Mouse (Mus musculus): ENCODE measurements around the gene Ephb2. TPM values are rescaled to one million over a fixed set of nuclear protein-coding genes. Genes with fewer than 3 reads are reported as not detected.

Ephb2 gene
- total RNA-seq, 2 experiments from 2014 or later: 31.6 to 32.7 TPM

GRCm38 (mm10) chr4:136748842-136749392 is 86.9 kb downstream of the Ephb2 start:
- no peak for DNase-seq (ENCODE audit: low spot score in 2 of 2)
- intact Hi-C loops (cut with DNase I): no loop called here

DNA sequence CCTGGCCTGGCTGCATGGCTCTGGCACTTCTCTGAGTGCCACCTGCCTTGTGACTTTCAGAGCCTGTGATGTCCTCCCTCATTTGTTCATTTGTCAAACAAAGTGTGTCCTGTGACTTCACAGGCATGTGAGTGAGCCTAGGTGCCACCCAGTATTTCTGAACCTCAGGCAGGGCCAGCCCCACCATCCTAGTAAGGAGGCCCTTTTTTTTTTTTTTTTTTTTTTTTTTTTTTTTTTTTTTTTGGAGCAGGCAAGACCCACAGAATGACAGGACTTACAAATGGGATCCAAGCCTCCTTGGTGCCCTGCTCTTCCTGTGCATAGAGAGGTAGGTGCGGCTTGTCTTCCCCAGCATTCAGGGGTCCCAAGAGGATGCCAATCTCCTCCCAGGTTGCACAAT is 89.3 kb downstream of the Ephb2 start:
- intact Hi-C loops (cut with DNase I): no loop called here
- no peak for DNase-seq (ENCODE audit: low spot score in 2 of 2)

DNA sequence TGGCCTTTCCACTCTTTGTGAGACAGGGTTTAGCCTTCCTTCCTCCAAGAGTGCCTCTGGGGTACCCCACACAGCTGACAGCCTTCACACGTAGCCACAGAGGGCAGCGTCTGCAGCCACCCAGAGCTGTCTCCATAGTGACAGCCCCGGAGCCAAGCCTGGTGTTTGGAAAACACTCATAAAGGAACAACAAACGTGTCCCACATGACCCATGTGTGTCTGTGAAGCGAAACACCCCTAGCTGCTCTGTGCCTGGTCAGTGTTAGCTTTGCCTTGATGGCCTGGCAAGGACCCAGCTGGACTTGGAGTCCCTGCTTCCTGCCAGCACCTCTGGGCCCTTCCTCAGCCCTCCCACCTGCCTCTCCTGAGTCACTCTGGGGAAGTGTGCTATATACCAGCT is 93.1 kb downstream of the Ephb2 start:
- DNase-seq (ENCODE audit: low spot score in 2 of 2): no peak
- intact Hi-C loops (cut with DNase I): loop anchor here (5.0 kb wide), 2 partner anchors 45 to 95 kb away; partner anchors contain the start of gene Ephb2

- intact Hi-C loops (cut with DNase I): loop anchor here (5.0 kb wide), 2 partner anchors 45 to 95 kb away; partner anchors contain the start of gene Ephb2
- DNase-seq (ENCODE audit: low spot score in 2 of 2): peak; percentile 87 to 93
Measured at GRCm38 (mm10) chr4:136741840-136742239, 93.9 kb downstream of the Ephb2 start.

- intact Hi-C loops (cut with DNase I): loop anchor here (5.0 kb wide), 2 partner anchors 46 to 96 kb away; partner anchors contain the start of gene Ephb2
- DNase-seq (ENCODE audit: low spot score in 2 of 2): no peak
Measured at GRCm38 (mm10) chr4:136740963-136741362, 94.8 kb downstream of the Ephb2 start.

DNA sequence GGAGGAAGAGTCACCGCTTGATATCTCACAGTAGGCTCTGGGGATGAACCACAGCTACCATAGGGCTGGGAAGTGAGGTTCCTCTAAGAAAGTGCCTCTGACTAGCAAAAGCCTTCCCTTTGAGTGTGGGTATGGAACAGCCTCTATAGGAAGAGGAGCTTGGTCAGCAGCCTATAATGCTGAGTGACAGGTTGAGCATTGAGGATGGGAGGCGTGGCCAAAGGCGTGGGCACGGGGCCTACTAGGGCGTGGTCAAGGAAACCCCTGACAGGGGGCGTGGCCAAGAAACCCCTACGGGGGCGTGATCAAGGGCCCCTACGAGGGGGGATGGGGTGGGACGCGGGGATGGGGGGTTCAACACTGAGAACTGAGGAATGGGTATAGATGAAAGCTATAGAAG is 96.6 kb downstream of the Ephb2 start:
- intact Hi-C loops (cut with DNase I): no loop called here
- DNase-seq (ENCODE audit: low spot score in 2 of 2): no peak

- no peak for DNase-seq (ENCODE audit: low spot score in 2 of 2)
- intact Hi-C loops (cut with DNase I): no loop called here
Measured at GRCm38 (mm10) chr4:136738291-136738690, 97.5 kb downstream of the Ephb2 start.

- intact Hi-C loops (cut with DNase I): no loop called here
- no peak for DNase-seq (ENCODE audit: low spot score in 2 of 2)
Measured at GRCm38 (mm10) chr4:136735856-136736255, 99.9 kb downstream of the Ephb2 start.

DNA sequence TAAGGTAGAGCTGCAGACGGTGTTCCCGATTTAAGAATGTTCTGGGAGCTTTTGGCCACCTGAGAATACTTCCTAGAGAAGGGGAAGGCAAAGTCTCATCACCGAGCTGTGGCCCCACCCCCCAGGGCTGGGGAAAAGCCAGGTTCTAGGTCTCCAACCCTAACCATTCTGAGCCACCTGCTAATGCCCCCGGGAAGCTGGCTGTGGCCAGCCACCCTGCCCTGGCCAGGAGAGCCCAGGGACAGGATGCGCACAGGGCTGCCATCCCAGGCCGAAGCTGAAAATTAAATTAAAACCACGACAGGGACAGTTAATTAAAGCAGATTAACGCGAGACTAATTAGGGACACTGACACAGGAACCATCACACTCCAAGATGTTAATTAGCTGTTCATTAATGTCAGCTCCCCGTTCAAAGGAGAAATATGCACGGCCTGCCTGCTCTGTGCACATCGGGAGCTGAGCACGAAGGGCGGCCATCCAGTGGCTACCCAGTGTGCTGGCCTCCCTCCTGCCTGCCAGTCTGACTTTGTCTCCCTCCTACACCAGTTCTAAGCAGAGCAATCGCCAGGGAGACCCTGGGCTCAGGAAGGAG is 101.5 kb downstream of the Ephb2 start:
- intact Hi-C loops (cut with DNase I): no loop called here
- DNase-seq (ENCODE audit: low spot score in 2 of 2): no peak

DNA sequence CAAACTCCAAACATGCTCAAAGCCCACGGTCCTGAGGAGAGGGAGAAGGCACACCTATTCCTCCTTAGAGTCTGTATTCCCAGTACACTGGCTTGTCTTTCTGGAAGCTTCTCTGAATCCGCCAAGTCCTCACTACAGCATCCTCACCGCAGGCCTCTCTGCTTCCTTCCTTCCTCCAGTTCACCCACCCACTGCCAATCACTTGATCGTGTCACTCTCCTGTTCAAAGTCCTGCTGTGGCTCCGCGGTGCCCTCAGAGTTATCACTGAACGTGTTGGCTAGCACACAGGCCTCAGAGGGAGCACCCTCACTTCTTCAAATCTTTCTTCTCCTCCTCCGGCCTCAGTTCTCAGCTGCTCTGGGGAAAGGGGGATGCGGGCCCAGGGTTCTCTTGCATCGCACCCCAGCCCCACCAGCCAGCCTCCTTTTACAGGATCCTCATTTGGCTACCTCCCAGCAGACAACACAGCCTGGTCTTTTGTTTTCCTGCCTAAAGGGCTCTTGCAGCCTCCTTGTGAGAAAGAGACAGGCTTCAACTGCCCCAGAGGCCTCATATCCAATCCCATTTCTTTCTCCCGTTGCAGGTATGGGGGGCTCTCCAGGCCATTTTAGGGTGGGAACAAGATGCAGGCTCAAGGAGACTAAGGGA is 102.4 kb downstream of the Ephb2 start:
- intact Hi-C loops (cut with DNase I): no loop called here
- no peak for DNase-seq (ENCODE audit: low spot score in 2 of 2)

DNA sequence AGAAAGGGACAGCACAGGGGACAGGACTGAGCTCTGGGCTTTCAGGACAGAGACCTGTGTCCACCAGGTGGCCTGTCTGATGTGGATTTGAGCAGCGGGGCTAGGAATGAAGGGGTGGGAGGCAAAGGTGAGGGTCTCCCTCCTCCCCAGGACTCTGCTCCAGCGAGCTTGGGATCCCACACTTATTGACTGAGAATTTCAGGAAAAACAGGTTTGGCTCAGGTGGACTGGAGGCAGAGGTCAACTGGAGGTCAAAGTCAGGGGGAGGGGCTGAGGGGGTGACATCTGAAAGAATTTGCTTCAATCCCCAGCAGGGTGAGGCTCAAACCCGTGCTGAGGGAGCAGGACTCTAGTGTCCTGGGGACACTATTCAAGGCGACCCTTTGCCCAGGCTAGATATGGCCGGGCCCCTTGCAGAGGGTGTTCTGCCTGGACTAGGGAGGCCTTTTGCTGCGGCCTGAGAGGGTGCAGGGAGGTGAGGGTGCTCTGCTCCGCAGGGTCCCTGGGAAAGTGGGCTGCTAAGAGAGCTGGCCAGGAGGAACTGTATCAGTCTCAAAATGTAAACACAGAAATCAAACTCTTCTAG is 103.2 kb downstream of the Ephb2 start:
- no peak for DNase-seq (ENCODE audit: low spot score in 2 of 2)
- intact Hi-C loops (cut with DNase I): no loop called here

DNA sequence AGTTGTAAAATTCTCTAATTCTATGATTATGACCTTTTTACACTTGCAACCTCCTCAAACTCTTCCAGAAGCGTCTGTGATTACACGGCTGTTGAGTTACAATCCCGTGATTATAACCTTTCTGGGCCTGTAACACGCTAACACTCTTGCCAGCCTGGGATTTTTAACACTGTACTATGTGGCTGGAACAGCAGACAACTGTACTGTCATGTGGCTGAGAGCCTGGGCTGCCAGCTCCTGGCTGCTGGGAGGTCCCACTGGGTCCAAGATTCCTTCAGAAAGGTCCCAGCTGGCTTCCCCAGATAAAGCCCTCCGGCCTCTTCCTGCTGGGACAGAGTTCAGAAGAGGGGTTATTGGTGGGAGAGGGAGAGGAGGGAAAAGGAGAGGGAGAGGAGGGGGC is 104.0 kb downstream of the Ephb2 start:
- intact Hi-C loops (cut with DNase I): no loop called here
- no peak for DNase-seq (ENCODE audit: low spot score in 2 of 2)

DNA sequence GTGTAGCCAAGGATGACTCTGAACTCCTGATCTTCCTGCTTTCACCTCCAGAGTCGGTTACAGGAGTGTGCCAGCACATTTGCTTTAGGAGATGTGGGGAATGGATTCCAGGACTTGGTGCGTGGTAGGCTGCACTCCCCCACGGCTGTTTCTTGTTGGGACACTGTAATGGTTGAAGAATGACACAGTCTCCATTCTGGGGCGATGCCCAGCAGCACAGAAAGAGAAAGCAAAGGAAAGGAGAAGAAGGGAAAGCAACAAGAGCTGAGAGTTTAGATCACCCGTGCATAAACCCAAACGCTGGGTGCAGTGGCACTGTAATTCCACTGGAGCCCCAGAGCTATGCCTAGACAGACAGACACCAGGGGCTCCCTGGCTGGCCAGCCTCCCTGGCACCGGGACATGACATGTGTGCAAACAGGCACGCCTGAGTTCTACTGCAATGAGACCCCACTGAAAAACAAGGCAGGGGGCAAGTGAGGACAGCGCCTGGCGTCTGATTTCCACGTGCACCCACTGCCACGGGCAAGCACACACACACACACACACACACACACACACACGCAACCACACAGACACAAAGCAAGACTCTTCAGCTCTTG is 104.7 kb downstream of the Ephb2 start:
- intact Hi-C loops (cut with DNase I): no loop called here
- peak in 1 of 2 experiments; percentile 46 for DNase-seq (ENCODE audit: low spot score in 2 of 2)

- DNase-seq (ENCODE audit: low spot score in 2 of 2): no peak
Measured at GRCm38 (mm10) chr4:136730501-136730900, 105.3 kb downstream of the Ephb2 start.

DNA sequence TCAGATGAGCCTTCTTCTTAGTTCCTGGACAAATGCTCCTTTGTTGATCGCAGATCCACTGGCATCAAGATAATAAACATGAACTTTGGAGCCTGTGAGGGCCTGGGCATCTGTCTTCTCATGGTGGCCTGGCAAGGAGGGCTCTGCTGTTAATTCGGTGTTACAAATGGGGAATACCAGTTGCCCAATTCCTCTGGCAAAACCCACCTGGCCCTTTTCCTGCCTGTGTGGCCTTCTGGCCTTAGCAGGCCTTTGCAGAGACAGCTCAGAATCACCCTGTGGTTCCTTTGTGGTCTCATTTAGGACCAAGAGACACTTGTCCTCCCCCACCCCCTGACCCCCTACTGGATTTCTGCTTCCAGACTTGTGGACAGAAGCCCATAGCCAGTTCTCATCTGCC is 106.2 kb downstream of the Ephb2 start:
- intact Hi-C loops (cut with DNase I): no loop called here

More at GRCm38 (mm10) chr4:136730501-136730900, 105.3 kb downstream of the Ephb2 start:
- intact Hi-C loops (cut with DNase I): no loop called here

GRCm38 (mm10) chr4:136726941-136727340 is 108.8 kb downstream of the Ephb2 start:
- intact Hi-C loops (cut with DNase I): no loop called here
- no peak for DNase-seq (ENCODE audit: low spot score in 2 of 2)

More for the DNA sequence above, 106.2 kb downstream of the Ephb2 start:
- DNase-seq (ENCODE audit: low spot score in 2 of 2): no peak

DNA sequence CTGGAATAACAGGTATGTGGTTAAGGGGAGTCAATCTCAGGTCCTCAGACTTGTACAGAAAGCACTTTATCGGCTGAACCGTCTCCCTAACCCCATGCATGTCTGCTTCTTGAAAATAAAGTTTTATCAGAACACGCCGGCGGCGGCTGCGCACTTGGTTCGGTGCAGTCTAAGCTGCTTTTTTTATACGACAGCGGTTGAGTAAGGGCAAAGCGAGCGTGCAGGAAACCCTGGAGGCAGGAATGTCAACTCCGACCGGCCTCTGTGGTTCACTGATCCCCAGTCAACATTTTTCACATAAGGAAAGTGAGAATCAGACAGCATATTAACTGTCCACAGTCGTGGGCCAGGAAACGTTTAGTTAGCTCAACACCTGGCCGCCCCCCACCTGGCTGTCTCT is 111.1 kb downstream of the Ephb2 start:
- intact Hi-C loops (cut with DNase I): no loop called here
- no peak for DNase-seq (ENCODE audit: low spot score in 2 of 2)

- intact Hi-C loops (cut with DNase I): no loop called here
- DNase-seq (ENCODE audit: low spot score in 2 of 2): peak; percentile 47 to 78
Measured at GRCm38 (mm10) chr4:136722361-136723082, 113.3 kb downstream of the Ephb2 start.

DNA sequence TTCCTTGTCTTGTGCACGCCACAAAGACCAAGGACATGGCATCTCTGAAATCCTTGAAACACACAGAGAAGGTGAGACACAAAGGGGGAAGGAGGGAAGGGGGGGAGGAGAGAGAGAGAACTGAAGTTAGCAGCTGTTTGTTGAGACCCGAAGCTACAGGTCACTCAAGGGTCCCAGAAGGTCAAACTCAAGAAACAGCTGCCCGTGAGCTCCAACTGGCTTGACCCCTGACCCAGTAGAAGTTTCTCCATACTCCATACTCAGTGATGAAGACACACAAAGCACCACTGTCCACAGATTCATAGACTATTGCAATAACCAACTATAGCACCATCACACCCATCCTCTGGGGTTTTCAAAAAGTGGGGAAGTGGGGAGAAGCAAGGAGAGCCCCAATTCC is 113.9 kb downstream of the Ephb2 start:
- intact Hi-C loops (cut with DNase I): no loop called here
- DNase-seq (ENCODE audit: low spot score in 2 of 2): no peak
